Mouse (Mus musculus) cortical plate, adult 2 months (tissue): ENCODE measurements around the gene Zfp326.

Source experiments
- CTCF ChIP-seq: fragments of 200-500 bp; IDR thresholded peaks from 2 replicates; pipeline ENCODE4 v1.5.1; 2011; ENCODE audit warnings: mild to moderate bottlenecking, control low read depth, low read length; ENCODE audit not compliant: insufficient read depth; ENCODE audit errors: extremely low read depth
- POLR2A ChIP-seq: fragments of 200-500 bp; IDR thresholded peaks from 2 replicates; pipeline ENCODE4 v1.6.1; 2011; ENCODE audit warnings: mild to moderate bottlenecking, low read length, control low read depth; ENCODE audit not compliant: insufficient read depth; ENCODE audit errors: extremely low read depth

- TF ChIP-seq CTCF (no peak), POLR2A (no peak)
Observed at GRCm38 (mm10) chr5:105909671-105910070, 33.3 kb downstream of the Zfp326 start.
